Mouse (Mus musculus): Measurements from ENCODE around the gene Iffo1.

DNA sequence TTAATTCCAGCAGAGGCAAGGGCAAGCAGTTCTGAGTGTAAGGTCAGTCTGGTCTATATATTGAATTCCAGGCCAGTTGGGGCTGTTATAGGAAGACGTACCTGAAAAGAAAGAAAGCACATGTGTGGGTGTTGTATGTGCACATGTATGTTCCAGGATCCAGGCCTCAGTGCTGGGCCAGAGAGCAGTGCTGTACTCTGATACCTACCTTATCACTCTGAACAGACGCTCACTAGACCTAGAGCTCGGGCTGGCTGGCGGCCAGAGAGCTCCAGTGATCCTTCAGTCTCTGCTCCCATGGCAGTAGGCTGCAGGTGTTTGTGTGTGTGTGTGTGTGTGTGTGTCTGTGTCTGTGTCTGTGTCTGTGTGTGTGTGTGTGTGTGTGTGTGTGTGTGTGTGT, 40.8 kb upstream of the Iffo1 start:
- TF ChIP-seq CTCF (IDR thresholded peaks at IDR 0.05; ENCODE audit: control insufficient read depth, insufficient read depth, insufficient replicate concordance, low read depth, low read length) (no peak), POLR2A (IDR thresholded peaks at IDR 0.05; ENCODE audit: control insufficient read depth, low read depth, low read length) (no peak)

Measured in testis, adult 2 months (tissue).